Comparison of ENCODE assay signal across 14 mouse cellular contexts in the genomic region with DNA sequence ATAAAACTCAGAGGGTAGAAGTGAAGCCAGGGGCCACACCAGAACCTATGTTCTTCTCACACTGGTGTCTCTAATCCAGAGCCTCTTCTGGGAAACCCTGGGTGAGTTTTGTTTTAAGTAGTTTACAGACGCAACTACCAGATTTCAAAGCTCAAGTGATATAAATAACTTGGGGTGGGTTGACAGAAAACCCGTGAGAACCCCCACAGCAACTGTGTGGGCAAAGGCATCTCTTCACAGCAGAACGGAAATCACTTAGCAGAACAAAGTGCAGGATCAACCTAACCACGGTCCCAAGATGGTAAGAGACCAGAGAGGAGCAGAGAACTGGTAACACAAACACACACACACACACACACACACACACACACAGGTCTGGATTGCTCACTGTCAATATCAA. TPM values are rescaled to one million over a fixed set of nuclear protein-coding genes. Genes with fewer than 3 reads are reported as not detected.
DNase-seq lines count a peak whose midpoint lies in the region.
"Had no signal": no experiment of that assay in that cellular context is flagged by ENCODE, and none has a peak within 500 bp of the region (broad histone marks: within the 10 kb centered on the region; RNA-seq: fewer than 3 reads in every experiment).

No protein-coding gene starts in this region.

- DNase-seq in CD4-positive helper T cell, adult 2 months (ENCODE audit: low read depth, low spot score), result peak; percentile 81
- DNase-seq in CD8-positive naive resting alpha-beta T cell, adult 2 months (ENCODE audit: low read depth in 2 of 2, low spot score in 2 of 2), result peak; percentile 67 to 72
- peak; percentile 41 to 59 for DNase-seq in natural killer cell, adult 2 months (ENCODE audit: low spot score in 2 of 2)
- DNase-seq in thymus, postnatal 25 days, result peak; percentile 57
- no peak for DNase-seq in lung, postnatal 14 days
- no peak for DNase-seq in cerebellum, postnatal 36 days
- DNase-seq in layer of hippocampus, adult 8-10 months (ENCODE audit: low spot score in 2 of 2), result no peak
- DNase-seq: adrenal gland, postnatal 10 days; cerebellum, adult 9-11 months; gastrocnemius, postnatal 25 days; kidney, adult 9 months; kidney, postnatal 4 days; right cerebral cortex, postnatal 14 days; spleen, adult 18-20 months had no signal

RNA-seq across cellular contexts. Expression of a gene that starts 25.9 kb away (rescaled TPM):
- total RNA-seq in layer of hippocampus, adult 8-10 months (2022), result 10 to 100 TPM; 22.9 to 42.8 (median 31.5) TPM

Comparison
In these comparisons a context has a peak if more than half of its experiments do, and no peak if none do; other contexts are left out.
1. DNase-seq: peak in CD4-positive helper T cell, adult 2 months (single experiment), CD8-positive naive resting alpha-beta T cell, adult 2 months (2 of 2), natural killer cell, adult 2 months (2 of 2) and thymus, postnatal 25 days (single experiment); none in lung, postnatal 14 days (single experiment), cerebellum, postnatal 36 days (0 of 2) and layer of hippocampus, adult 8-10 months (0 of 2).